Mouse (Mus musculus): Measurements from ENCODE around the gene Yeats4.

DNA sequence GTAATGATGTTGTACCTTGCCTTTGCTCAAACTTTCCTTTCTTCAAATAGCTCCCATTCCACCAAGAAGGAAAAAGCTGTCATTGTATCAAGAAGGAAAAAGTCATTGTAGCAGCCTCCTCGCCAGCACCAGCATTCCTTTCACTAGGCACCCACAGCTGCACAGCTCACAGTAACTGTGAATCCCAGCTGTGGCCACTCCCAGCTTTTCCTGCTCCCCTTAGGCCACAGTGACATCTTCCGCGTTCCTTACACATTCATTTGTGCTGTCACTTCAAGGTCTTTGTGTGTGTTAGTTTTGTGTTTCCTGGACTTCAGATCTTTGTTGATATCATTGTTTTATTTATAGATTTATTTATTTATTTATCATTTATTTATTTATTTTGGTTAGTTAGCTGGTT, 52.2 kb downstream of the Yeats4 start:
- no peak for TF ChIP-seq CTCF (IDR thresholded peaks at IDR 0.05; ENCODE audit: control insufficient read depth, insufficient read depth, insufficient replicate concordance, low read depth, low read length)
- no peak for TF ChIP-seq POLR2A (IDR thresholded peaks at IDR 0.05; ENCODE audit: control insufficient read depth, low read depth, low read length)
